Mouse (Mus musculus): ENCODE results near the gene Cpt1a. TPM values are rescaled to one million over a fixed set of nuclear protein-coding genes. Genes with fewer than 3 reads are reported as not detected.

The Cpt1a gene
- polyA plus RNA-seq, 1 experiment from 2014 or later, result 9.5 TPM

Small RNA genes lying within 50 kb of the gene (microRNA-seq; reads per million reads assigned to microRNA genes)
- not detected for gene Mir6984

Other genes with a start within 250 kb of the Cpt1a start
- gene Mrpl21, start 39.4 kb upstream of the Cpt1a start, polyA plus RNA-seq (2015; fragmentation: Nextera tagmentation; extraction: Ambion mirVana), result 45.4 and 46.6 TPM in 2 replicates
- 2.5 and 2.6 TPM in 2 replicates for gene Ighmbp2, start 39.3 kb upstream of the Cpt1a start, polyA plus RNA-seq (2015; fragmentation: Nextera tagmentation; extraction: Ambion mirVana)
- gene Tesmin, start 66.5 kb downstream of the Cpt1a start, polyA plus RNA-seq (2015; fragmentation: Nextera tagmentation; extraction: Ambion mirVana), result 0.21 and 0.29 TPM in 2 replicates
- gene Gal, start 92.2 kb downstream of the Cpt1a start, polyA plus RNA-seq (2015; fragmentation: Nextera tagmentation; extraction: Ambion mirVana), result not detected in 2 replicates

All from liver, embryonic 16.5 days (tissue).